Mouse (Mus musculus) right cerebral cortex, postnatal 14 days (tissue): Measurements from ENCODE around the gene Pard3b.

Experiments used
- DNase-seq: peaks from one replicate; pipeline ENCODE4 v3.0.0; 2022

Pard3b gene

DNA sequence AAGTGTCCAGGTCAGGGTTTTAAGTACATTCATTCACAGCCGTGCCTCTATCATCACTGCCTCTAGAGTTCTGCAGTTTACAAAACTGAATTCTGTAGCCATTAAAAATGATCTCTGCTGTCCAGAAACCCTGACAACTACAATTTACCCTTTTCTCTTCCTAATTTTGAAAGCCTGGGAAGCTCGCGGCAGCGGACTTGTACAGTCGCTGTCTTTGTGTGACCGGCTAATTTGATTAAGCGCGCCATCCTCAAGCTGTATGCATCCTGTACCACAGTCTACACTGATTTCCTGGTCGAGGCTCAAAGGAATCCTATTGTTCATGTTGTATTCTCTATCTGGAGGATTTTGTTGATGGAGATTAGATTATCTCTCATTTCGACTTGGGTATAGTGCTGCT is 448.8 kb downstream of the Pard3b start:
- DNase-seq, result no peak

DNA sequence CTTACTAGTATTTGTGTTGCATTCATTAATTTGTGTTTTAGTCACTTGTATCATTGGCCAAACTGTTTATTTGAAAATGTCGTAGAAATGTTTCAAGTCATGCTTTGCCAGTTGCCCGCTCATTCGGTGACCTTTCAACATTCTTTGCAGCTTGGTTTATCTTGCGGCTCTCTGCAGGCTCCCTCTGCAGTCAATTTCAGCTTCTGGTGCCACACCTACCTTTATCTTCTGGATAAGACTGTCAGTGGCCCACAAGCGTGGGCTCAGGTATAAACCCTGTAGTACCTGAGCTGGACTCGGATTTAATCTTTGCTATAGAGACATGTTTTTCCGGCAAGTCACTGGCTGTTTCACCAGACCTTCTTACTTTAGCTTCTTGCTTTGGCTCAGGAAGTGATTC is 456.3 kb downstream of the Pard3b start:
- DNase-seq, result no peak

DNA sequence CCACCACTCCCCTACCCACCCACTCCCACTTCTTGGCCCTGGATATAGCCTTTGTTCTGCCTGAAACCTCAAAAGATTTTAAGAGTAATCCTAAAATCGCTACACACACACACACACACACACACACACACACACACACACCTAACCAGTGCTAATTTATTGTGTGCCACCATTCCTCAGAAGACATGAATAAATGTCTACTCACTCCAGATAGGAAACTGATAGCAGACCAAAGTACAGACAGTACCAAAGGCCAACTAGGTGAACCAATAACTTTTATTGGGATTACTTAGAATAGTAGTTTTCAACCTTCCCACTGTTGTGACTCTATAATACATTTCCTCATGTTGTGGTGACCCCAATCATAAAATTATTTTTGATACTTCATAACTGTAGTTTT is 483.8 kb downstream of the Pard3b start:
- no peak for DNase-seq

DNA sequence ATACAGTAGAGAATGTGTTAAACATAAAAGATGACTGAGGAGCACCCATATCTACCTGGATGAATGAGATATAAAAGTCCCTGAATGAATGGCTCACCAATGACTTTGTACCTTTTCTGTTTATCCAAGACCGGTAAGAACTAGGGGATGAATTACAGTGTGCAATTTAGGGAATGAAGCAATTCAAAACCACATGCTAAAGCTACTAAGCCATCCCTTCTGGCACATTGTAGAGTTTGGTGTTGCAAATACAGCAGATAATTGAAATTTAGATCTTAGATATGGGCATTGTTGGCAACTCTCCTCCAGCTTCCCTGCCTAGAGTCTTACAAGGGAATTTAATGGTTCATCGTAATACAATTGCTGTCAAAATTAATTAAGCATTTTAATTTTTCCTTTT is 490.6 kb downstream of the Pard3b start:
- DNase-seq, result no peak

DNA sequence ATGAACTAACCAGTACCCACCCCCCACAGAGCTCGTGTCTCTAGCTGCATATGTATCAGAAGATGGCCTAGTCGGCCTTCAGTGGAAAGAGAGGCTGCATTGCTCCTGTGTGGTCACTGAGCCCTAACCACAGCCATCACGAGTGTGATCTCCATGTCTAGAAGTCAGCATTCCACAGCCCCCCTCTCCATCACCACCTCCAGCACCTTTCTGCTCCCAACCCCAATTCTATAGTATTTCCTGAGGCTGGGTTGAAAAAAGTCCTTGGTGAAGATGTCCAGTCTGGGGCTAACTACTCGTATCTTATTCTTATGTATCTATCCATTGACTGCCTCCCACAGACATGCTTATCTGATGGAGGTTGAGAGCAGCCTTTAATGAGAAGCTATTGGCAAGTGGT is 509.5 kb downstream of the Pard3b start:
- no peak for DNase-seq

DNA sequence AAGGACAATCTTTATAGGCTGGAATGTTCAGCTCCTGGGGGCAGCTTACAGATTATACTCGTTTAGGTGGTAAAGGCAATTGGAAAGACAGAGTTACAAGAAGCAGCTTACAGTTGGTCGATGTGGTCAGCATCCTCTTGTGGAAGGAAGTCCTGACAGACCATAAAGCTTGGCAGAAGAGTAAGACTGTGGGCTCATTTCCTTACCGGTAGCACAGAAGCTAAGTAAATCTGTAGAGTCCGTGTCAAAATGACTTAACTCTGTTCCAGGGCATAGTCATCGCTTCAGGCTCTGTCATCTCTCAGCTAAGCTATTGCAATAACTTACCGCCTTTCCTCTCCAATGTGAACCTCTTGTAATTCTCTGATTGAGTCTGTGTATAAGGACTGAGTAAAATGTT is 510.2 kb downstream of the Pard3b start:
- no peak for DNase-seq

DNA sequence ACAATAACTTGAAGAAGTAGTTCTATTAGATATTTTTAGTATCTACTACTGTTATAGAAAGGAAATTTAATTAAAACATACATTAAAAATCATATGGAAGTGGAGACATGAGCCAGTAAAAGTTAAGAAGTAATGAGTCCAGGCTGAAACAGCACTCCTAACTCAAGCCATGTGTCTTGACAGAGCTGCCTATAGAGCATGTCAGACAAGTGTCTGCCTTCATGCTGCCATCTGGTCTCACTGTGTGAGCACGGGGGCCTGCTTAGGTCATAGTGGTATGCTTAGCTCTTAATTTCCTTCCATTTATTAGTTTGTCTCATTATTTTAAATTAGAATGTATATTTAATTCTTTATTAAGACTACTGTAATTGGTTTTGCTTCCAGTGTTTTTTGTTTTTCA is 517.3 kb downstream of the Pard3b start:
- no peak for DNase-seq

DNA sequence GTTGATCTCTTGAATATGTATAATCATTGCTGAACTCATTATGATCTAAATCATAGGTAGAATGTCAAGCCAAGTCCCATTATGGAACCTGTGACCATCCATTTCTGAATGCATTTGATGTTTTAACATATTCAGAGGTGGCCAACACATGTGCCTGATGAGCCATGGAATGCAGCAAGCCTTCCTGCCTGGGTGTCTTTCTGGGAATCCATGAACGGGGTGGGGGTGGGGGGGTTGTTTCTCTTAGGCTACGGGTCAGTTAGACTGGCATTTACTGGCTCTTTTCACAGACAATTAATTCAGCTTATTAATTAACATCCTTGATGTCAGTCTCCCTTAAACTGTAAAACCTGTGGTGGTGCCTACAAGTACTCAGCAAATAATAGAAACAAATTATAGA is 521.0 kb downstream of the Pard3b start:
- DNase-seq, result no peak

DNA sequence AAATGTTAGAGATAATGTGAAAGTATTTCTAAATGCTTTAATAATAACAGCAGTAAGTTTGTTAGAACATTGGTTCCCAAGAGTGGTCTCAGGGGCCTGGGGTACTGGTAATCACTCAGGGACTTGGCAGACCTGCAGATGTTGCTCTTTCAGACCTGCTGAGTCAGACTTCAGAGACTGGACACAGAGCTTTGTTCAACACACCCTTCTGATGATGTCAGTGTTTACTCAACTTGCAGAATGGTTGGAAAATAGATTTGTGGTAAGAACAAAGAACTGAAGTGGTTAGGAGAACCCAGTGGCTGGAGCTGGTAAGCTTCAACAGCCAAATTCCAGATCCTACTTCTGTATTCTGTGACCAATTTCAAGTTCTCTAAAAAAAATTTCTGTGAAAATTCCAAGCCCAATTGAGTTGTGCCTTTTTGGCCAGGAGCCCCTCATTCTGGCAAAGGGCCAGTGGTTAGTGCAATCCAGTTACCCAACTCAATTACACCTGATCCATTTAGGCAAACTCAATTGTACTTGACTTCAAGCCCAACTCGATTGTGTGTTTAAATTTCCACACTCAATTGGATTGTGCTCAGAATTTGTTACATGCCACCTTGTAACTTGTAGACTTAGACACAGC is 536.5 kb downstream of the Pard3b start:
- no peak for DNase-seq

DNA sequence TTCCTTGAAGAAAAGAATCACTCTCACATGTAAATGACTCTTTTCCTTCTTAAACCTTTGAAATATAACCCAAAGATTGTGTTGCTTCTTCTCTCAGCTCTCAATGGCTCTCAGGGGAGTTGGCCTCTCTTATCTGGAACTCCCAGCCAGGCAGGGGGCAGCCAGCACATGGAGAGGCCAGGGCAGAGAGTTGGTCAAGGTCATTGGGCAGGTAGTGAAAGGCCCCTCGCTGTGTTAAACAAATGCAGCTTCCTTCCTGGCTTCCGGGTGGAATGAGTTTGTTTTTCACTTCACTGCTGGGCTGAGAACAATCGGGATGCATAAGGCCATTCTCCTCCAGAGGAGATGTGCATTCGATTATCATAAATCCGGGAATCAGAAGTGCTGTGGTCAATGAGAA is 543.0 kb downstream of the Pard3b start:
- DNase-seq, result no peak

DNA sequence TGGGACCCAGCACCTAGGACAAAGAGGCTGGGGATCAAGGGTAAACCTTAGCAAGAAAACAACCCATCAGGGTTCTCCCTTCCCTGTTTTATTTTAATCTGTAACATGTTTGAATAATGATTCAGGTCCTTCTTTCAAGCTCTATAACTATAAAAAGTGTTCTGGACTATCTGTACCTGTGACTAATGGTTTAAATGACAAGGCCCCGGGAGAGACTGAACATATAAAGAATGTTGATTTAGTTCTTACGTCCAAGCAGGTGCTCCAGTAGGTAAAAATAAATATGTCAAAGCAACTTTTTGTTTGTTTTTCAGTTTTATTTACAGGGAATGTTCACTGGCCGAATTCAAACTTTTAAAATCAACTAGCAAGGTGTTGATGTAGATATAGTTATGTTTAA is 544.0 kb downstream of the Pard3b start:
- no peak for DNase-seq

DNA sequence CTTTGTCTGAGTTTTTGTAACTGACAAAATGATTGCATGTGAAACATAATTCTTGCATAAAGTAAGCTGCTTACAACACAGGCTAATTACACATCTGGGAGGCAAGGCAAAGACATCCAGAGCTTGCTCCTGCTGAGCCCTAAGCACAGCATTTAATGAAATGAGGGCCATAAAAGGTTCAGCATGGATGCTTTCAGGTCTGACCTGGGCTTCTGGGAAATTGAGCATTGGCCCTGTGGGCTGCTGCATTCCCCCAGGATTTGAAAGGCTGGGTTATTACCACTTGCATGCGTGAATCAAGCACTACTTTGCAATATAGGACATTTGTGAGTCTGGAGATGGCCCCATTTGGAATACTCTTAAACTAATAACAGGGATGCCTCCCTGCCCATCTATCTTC is 552.2 kb downstream of the Pard3b start:
- no peak for DNase-seq

DNA sequence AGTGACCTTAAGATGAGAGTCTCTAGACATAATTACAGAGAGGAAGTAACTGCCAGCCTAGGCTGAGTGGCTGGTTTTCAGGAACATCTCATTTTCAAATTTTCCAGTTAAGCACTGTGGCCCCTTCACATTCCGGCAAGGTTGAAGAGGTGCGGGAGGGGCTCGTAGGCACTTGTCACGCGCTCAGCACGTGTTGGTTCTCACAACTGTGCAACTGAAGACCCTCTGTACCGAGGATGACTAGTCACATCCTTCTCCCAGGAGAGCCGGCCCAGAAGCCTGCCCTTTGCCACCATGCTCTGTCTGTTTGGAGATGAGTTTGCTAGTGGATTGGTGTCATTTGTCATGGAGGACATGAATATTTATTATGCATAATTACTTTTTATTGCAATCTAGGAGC is 558.9 kb downstream of the Pard3b start:
- no peak for DNase-seq

DNA sequence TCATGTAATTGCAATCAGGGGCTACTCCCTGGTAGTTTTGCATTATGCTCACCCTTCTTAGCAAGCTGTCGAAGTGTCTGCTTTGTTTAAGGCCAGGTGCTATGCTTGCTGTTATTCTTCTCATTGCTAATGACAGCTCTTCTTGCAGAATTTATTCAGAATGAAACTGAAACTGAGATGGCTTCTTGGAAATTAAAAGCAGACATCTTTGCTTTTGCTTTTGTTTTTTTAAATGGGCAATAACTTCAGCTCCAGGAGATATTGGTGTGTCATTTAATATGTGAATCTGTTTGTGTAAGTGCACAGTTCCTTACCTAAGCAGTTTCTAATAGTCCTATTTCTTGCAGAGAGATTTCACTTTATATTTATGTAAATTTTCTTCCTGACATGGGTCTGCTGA is 562.3 kb downstream of the Pard3b start:
- no peak for DNase-seq

DNA sequence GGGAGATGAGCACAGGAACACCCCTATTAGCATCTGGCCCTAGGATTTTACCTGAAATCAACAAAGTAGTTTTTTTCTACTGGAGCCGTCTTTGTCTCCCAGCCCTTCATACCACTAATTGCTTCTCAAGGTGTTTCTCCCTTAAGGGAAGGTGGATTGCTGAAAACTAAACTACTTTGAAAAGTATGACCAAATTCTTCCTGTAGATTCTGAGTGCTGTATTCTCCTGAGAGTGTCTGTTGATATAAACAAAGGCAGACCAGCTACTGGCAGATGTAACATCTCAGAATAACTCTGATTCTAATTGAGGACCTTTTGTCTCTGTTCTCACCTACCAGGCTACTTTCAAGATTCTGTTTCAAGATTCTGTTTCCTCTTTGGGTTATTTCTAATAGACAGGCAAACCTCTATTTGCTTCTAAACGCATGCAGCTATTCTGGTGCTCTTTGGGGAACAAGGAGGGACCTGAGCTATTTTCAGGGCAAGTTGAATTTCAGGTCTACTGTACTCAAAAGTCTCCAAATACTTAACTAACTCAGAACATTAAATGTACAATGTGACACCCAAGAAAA is 563.1 kb downstream of the Pard3b start:
- no peak for DNase-seq

DNA sequence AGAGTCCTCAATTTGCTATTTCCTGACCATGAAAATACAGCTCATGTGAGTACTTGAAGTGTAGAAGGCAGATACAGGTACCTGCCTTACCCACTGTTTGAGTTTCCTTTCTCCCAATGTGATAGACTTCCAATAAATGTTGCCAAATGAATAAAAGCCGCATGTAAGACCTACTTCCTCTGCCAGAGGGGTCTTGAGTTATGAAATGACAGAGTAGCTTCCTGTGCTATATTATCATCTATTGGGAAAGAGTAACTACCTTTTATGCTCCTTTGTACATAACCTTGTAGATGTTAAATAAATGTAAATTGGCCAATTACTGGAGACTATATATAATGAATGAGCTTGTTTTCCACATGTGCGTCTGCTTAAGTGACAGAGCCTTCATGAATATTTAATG is 574.7 kb downstream of the Pard3b start:
- DNase-seq, result no peak

DNA sequence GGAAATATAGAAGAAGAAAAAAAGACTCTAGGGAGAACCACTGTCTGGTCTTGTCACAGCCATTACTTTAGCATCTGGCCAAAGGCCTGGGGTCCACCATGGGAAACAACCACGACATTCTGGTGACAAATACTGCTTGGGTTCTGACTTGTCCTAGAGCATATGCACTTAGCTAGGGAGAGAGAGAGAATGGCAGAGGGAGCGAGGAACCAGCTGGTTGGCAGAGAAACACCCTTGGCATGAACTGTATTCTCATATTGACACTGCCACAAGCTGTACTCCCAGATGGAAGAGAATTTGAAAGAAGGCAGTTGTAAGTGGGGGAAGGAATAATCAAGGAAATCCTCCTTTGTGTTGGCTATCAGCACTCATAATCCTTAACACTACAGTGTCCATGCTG is 577.2 kb downstream of the Pard3b start:
- DNase-seq, result no peak

DNA sequence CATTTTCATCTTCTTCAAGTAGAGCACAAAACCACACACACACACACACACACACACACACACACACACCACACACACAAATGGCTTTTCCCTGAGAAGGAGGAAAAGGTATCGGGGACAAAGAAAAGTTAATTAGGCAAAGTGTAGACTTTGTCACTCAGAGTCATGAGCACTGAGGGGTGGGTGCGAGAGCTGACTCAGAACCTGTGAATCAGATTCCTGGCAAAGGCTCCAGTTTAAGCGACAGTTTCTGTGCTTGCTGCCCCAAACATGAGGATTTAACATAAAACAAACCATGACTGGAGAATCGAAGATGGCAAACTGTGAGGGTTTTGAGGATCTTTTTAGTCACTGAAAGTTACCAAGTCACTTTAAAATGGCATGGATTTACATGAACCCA is 577.9 kb downstream of the Pard3b start:
- DNase-seq, result no peak

DNA sequence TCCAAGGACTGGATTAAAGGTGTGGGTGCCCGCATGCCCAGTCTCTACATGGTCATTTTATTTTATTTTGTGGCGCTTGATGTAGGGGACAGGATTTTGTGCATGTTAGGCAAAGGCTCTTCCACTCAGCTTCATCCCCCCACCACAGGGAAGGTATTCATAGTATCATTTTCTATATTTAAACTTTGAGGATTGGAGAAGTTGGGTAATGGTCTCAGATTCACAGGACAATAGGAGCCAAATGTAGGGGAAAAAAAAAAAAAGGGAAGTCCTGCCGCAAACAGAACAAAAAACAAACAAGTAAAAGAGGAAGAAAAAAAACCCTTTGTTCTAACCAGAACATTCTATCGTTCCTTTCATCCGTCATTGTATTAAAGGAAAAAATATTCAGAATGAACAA is 590.5 kb downstream of the Pard3b start:
- DNase-seq, result no peak

DNA sequence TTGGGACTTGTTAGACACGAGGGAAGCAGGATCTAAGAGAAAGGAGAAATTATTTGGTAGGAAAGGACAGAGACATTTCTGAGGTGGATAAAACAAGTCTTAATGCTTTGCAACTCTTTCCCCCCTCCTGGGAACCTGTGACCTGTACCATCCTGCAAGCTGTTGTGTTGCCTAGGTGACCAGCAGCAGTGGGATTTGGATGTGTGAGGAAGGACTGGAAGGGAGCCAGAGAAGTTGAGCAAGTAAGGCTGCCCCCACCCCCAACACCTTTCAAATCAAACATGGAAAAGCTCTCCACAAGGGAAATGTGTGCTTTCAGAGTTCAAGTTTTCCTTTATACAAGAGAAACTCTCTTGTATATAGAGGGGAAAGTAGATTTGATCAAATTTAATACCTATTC is 595.4 kb downstream of the Pard3b start:
- DNase-seq, result no peak

DNA sequence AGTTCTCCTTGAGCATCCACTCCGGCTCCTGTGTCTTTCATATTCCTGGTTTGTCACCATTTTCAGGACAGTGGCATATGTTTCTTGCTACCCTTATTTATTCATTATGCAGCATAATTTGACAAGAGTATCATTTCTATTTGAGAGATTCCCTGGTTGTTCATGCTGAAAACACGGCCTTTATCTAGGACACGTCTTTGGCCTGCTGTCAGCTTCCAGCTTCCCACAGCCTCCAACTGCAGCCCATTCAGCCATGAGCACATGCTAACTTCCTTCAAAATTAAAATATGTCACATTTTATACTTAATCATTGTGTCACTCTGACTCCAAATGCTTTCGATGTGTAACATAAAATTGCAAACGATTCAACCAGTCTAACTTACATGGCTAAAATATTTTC is 596.5 kb downstream of the Pard3b start:
- no peak for DNase-seq

DNA sequence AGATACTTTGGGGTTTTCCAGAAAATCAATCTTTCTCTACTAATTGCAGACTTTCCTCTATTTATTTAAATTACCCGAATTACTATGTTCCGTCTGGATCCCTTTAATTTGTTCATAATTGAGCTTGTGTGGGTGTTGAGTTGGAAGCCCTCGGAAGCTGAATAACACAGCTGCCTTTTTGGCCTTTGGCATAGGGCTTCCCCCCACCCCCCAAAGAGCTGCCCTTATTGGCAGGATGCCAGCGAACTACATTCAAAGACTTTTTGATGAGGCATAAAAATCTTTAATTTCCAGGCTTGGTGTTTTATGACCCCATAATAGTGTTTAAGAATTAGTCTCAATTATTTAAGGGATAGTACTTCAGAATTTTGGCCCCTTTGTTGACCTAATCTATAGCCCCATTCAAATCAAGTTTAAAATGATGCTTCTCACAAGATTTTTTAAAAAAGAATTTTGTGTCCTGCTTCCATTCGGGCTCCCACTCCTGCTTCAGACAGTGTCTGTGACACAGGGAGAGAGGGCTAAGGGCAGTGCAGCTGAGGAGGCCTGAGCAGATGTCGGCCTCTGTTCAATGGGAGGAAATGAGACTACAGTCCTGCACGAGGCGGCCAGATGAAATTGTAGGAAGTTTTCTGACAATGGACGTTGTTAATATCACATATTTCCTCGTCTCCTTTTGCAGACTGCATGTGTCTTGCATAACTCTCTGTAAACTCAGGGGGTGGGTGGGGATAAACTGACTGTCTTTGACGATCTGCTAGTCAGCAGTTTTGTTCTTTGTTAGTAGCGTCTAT is 605.8 kb downstream of the Pard3b start:
- DNase-seq, result no peak

DNA sequence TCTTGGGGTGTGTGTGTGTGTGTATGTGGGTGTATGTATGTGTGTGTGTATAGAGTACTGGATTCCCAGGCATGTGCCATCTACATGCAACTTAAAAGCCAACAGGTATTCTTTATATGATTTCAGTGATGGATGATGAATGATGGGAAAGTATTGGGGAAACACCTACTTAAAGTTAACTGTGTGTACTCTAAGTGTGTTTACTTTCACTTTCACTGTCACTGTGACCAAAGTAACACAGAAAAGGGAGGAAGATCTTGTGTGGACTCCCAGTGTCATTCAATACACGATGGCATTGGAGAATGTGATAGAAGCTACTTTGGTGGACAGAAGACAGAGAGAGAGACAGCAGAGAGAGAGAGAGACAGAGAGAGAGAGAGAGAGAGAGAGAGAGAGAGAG is 613.8 kb downstream of the Pard3b start:
- no peak for DNase-seq

DNA sequence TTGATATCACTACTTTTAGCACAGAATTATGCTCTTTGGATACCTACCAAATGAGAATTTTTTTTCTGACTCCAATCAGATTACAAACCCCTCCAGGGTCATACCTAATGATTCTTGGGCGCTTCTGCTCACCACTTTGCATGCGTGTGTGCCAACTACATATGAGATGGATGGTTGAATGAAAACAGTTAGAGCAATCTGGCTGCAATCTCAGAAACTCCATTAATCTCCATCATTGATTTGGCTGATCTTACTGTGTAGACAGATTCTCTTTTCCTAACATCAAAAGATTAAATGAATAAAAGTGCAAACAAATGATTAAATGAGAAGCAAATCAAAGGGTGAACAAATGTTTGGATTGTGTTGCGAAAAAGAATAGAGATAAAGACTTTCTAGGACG is 615.7 kb downstream of the Pard3b start:
- no peak for DNase-seq

DNA sequence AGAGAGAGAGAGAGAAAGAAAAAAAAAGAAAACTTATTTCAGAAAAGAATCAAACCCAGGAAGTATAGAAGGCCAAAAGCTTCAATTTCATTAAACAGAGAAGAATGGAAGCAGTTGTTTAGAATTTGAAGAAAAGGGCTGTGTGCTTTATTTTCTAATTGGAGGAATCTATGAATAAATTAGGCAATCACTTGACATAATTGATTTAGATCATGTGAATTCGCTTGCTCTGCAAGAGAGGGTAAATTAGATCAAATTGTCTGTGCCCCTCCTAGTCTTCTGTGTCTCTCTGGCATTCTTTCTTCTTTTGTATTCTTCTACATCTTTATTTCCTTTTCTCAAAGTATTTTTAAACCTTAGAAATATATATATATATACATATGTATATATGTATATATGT is 616.3 kb downstream of the Pard3b start:
- no peak for DNase-seq
